Mouse (Mus musculus) heart, adult 2 months (tissue): ENCODE measurements around the gene Actl6b.

Experiments
- CTCF ChIP-seq: fragments of 200-600 bp; IDR thresholded peaks from 2 replicates; pipeline ENCODE4 v1.8.1; 2022; ENCODE audit warnings: antibody characterized with exemption, mild to moderate bottlenecking, moderate library complexity
- EP300 ChIP-seq: fragments of 200-500 bp; IDR thresholded peaks from 2 replicates; pipeline ENCODE4 v1.6.1; 2011; ENCODE audit warnings: low read depth, low read length, control low read depth; ENCODE audit not compliant: insufficient read depth
- POLR2A ChIP-seq: fragments of 200-500 bp; IDR thresholded peaks from 2 replicates; pipeline ENCODE4 v1.6.1; 2011; ENCODE audit warnings: mild to moderate bottlenecking, low read depth, low read length, control low read depth; ENCODE audit not compliant: insufficient read depth

- no peak for TF ChIP-seq POLR2A
- TF ChIP-seq CTCF = no peak
- no peak for TF ChIP-seq EP300
Observed at GRCm38 (mm10) chr5:137570181-137570580, 16.9 kb downstream of the Actl6b start.
